Mouse (Mus musculus) C2C12 (cell line): ENCODE results near the gene Tbx1.

Experiments used
- CEBPB ChIP-seq: IDR thresholded peaks from one replicate; pipeline ENCODE4 v1.6.1; 2011; ENCODE audit warnings: low read depth, mild to moderate bottlenecking, control low read depth, moderate library complexity
- CTCF ChIP-seq: IDR thresholded peaks from one replicate; pipeline ENCODE4 v1.5.1; 2011; ENCODE audit not compliant: control insufficient read depth, insufficient read depth, insufficient read length
- MAX ChIP-seq: IDR thresholded peaks from one replicate; pipeline ENCODE4 v1.6.1; 2011; ENCODE audit warnings: mild to moderate bottlenecking, control low read depth
- MYOG ChIP-seq: IDR thresholded peaks from one replicate; pipeline ENCODE4 v1.6.1; 2011; ENCODE audit not compliant: control insufficient read depth, insufficient read length; ENCODE audit errors: extremely low read depth
- USF1 ChIP-seq: IDR thresholded peaks from one replicate; pipeline ENCODE4 v1.6.1; 2011; ENCODE audit warnings: low read depth, mild to moderate bottlenecking, control low read depth, moderate library complexity

- no peak for TF ChIP-seq MAX
- TF ChIP-seq USF1: no peak
- TF ChIP-seq CTCF: no peak
- no peak for TF ChIP-seq MYOG
- TF ChIP-seq CEBPB: no peak
These were observed 47.9 kb upstream of the Tbx1 start for GRCm38 (mm10) chr16:18638396-18638795.
